Mouse (Mus musculus): Measurements from ENCODE around the gene Stom.

DNA sequence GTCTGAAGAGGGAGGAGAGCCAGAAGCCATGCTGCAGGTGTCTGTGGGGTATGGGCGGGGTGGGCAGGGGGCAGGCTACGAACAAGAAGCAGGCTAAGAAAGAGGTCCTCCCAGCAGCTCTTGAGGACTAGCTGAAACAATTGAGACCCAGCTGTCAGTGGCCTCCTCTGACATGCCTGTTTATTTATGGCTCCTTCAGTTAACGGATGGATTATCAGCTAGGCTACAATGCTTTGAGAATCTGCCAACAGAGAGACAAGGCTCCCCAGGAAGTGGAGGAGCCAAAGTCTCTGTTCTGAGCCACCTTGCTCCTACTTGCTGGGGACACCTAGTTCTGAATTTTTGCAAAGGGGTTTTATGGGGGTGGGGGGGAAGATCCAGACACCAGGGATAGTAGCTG lies 44.1 kb downstream of the Stom start:
- TF ChIP-seq CTCF (IDR thresholded peaks at IDR 0.05) (no peak), EP300 (IDR thresholded peaks at IDR 0.05; ENCODE audit: insufficient read depth, low read depth, low read length) (no peak), POLR2A (IDR thresholded peaks at IDR 0.05; ENCODE audit: insufficient read depth, low read depth, low read length) (no peak)
